Comparison of ENCODE assay signal across 20 mouse cellular contexts in the genomic region with DNA sequence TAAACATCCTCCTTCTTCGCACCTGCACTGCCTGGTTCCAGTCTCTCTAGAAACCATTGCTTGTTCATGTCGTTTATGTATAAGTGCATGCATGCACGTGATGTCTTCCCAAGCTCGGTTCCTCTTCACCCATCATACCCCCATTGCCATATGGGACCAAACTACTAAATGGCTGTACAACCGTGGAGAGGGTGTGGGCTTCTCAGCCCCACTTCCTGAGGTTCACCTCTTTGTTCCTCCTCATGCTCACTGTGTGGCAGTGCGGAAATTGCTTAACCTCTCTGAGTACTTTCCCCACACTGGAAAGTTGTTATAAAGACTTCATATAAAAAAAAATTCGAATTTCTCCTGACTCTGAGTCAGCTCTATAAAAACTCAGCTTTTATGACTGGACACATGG. TPM values are rescaled to one million over a fixed set of nuclear protein-coding genes. Genes with fewer than 3 reads are reported as not detected.
DNase-seq lines count a peak whose midpoint lies in the region; ATAC-seq lines count a peak whose summit lies in the region.
"Had no signal": no experiment of that assay in that cellular context is flagged by ENCODE, and none has a peak within 500 bp of the region (broad histone marks: within the 10 kb centered on the region; RNA-seq: fewer than 3 reads in every experiment).

No protein-coding gene starts in this region.

- peak; percentile 20 to 29 for DNase-seq in B cell, adult 2 months
- DNase-seq in T-cell, adult 2 months (ENCODE audit: low spot score): peak; percentile 61
- DNase-seq in thymus, postnatal 14 days: peak; percentile 68
- no peak for DNase-seq in hindbrain, embryonic 14.5 days (ENCODE audit: low spot score)
- no peak for DNase-seq in midbrain, embryonic 10.5 days (ENCODE audit: low spot score)
- DNase-seq in kidney, postnatal 10 days: no peak
- DNase-seq: adrenal gland, adult 8-10 months; cerebellum, adult 11-12 months; cerebellum, postnatal 25 days; kidney, adult 9 months; layer of hippocampus, postnatal 36 days; lung, adult 2 months had no signal

- no peak overlapping the region for H3K9ac ChIP-seq in hindbrain, embryonic 14.5 days
- H3K9ac ChIP-seq: heart, embryonic 12.5 days; neural tube, embryonic 13.5 days had no signal

- H3K36me3 ChIP-seq in hindbrain, embryonic 14.5 days (replicated peaks; ENCODE audit: control insufficient read depth, insufficient read depth): no peaks in the 10 kb centered on the region
- no peaks in the 10 kb centered on the region for H3K36me3 ChIP-seq in midbrain, embryonic 10.5 days
- H3K36me3 ChIP-seq: heart, embryonic 12.5 days; neural tube, embryonic 13.5 days had no signal

- H3K27me3 ChIP-seq in hindbrain, embryonic 14.5 days (ENCODE audit: control insufficient read depth, insufficient read depth, low read length): peaks cover 12% of the 10 kb centered on the region
- H3K27me3 ChIP-seq in midbrain, embryonic 10.5 days (ENCODE audit: low read depth, poor library complexity, severe bottlenecking): peaks cover 13% of the 10 kb centered on the region
- H3K27me3 ChIP-seq: CH12.LX had no signal

- H3K9me3 ChIP-seq in hindbrain, embryonic 14.5 days (ENCODE audit: control insufficient read depth, low read length): 0 out of 2 replicates have a peak, but pooled peaks cover 3% of the 10 kb centered on the region
- no peaks in the 10 kb centered on the region; the same call in 1 of the 2 replicates for H3K9me3 ChIP-seq in midbrain, embryonic 10.5 days (replicated peaks)
- H3K9me3 ChIP-seq: neural tube, embryonic 13.5 days had no signal

- H3K27ac ChIP-seq in hindbrain, embryonic 14.5 days: no peak overlapping the region
- H3K27ac ChIP-seq in midbrain, embryonic 10.5 days (replicated peaks): no peak overlapping the region
- H3K27ac ChIP-seq: neural tube, embryonic 13.5 days had no signal

- H3K4me3 ChIP-seq in hindbrain, embryonic 14.5 days (replicated peaks; ENCODE audit: low read length): no peak overlapping the region
- no peak overlapping the region for H3K4me3 ChIP-seq in midbrain, embryonic 10.5 days
- H3K4me3 ChIP-seq: erythroblast, embryonic 14.5 days; heart, embryonic 12.5 days; neural tube, embryonic 13.5 days had no signal

- WGBS in hindbrain, embryonic 14.5 days: 80% methylated on average over 7 of the region's 7 CpGs
- WGBS in midbrain, embryonic 10.5 days: 81% methylated on average over 7 of the region's 7 CpGs

- peaks cover 11% of the 10 kb centered on the region for H3K4me1 ChIP-seq in hindbrain, embryonic 14.5 days (replicated peaks; ENCODE audit: control insufficient read depth, insufficient read depth, low read length)
- peaks cover 20% of the 10 kb centered on the region for H3K4me1 ChIP-seq in midbrain, embryonic 10.5 days

- peak; percentile 62 for ATAC-seq in megakaryocyte, adult 5-6 weeks (ENCODE audit: poor library complexity, severe bottlenecking)
- no peak for ATAC-seq in hindbrain, embryonic 14.5 days (ENCODE audit: low FRiP score)
- ATAC-seq: forebrain, embryonic 16.5 days had no signal

- no peak overlapping the region for H3K4me2 ChIP-seq in hindbrain, embryonic 14.5 days (replicated peaks)
- H3K4me2 ChIP-seq: heart, embryonic 12.5 days; neural tube, embryonic 13.5 days had no signal

RNA-seq across cellular contexts. Expression of a gene that starts 3.8 kb away (rescaled TPM):
- 112 and 124 TPM in 2 replicates for total RNA-seq in megakaryocyte, adult 5-6 weeks (2015)
- total RNA-seq in megakaryocyte, adult 5-6 weeks (2017): 101 and 116 TPM in 2 replicates
- polyA plus RNA-seq in hindbrain, embryonic 14.5 days (2014; fragmentation: Nextera tagmentation; extraction: Ambion mirVana): 58.4 and 62.3 TPM in 2 replicates
- polyA plus RNA-seq in midbrain, embryonic 10.5 days (2016; fragmentation: Nextera tagmentation; extraction: Ambion mirVana): 65.8 and 72.2 TPM in 2 replicates

RNA-seq across cellular contexts. Expression of a gene that starts 4.6 kb away (rescaled TPM):
- 0.31 and 0.32 TPM in 2 replicates for total RNA-seq in megakaryocyte, adult 5-6 weeks (2015)
- 0.92 and 1.6 TPM in 2 replicates for total RNA-seq in megakaryocyte, adult 5-6 weeks (2017)
- polyA plus RNA-seq in hindbrain, embryonic 14.5 days (2014; fragmentation: Nextera tagmentation; extraction: Ambion mirVana): 1.8 and 2.2 TPM in 2 replicates
- polyA plus RNA-seq in midbrain, embryonic 10.5 days (2016; fragmentation: Nextera tagmentation; extraction: Ambion mirVana): 1.1 and 2.9 TPM in 2 replicates
- total RNA-seq: gastrocnemius, postnatal 4 days; hematopoietic stem cell, adult 5-6 weeks had no signal
- polyA plus RNA-seq: erythroblast, embryonic 14.5 days had no signal

RNA-seq across cellular contexts. Expression of a gene that starts 25.5 kb away (rescaled TPM):
- total RNA-seq in megakaryocyte, adult 5-6 weeks (2015): 132 and 138 TPM in 2 replicates
- total RNA-seq in megakaryocyte, adult 5-6 weeks (2017): 65.6 and 75.3 TPM in 2 replicates
- polyA plus RNA-seq in hindbrain, embryonic 14.5 days (2014; fragmentation: Nextera tagmentation; extraction: Ambion mirVana): 107 and 112 TPM in 2 replicates
- 51.4 and 61.3 TPM in 2 replicates for polyA plus RNA-seq in midbrain, embryonic 10.5 days (2016; fragmentation: Nextera tagmentation; extraction: Ambion mirVana)

RNA-seq across cellular contexts. Expression of a gene that starts 28.9 kb away (rescaled TPM):
- 28.0 and 28.4 TPM in 2 replicates for total RNA-seq in megakaryocyte, adult 5-6 weeks (2015)
- 53.6 and 76.9 TPM in 2 replicates for total RNA-seq in megakaryocyte, adult 5-6 weeks (2017)
- polyA plus RNA-seq in hindbrain, embryonic 14.5 days (2014; fragmentation: Nextera tagmentation; extraction: Ambion mirVana): 11.2 and 15.6 TPM in 2 replicates
- polyA plus RNA-seq in midbrain, embryonic 10.5 days (2016; fragmentation: Nextera tagmentation; extraction: Ambion mirVana): 16.2 and 21.0 TPM in 2 replicates

RNA-seq across cellular contexts. Expression of a gene that starts 51.0 kb away (rescaled TPM):
- total RNA-seq in megakaryocyte, adult 5-6 weeks (2015): 21.7 and 22.9 TPM in 2 replicates
- total RNA-seq in megakaryocyte, adult 5-6 weeks (2017): 42.0 and 42.5 TPM in 2 replicates
- 188 and 201 TPM in 2 replicates for polyA plus RNA-seq in hindbrain, embryonic 14.5 days (2014; fragmentation: Nextera tagmentation; extraction: Ambion mirVana)
- polyA plus RNA-seq in midbrain, embryonic 10.5 days (2016; fragmentation: Nextera tagmentation; extraction: Ambion mirVana): 295 and 321 TPM in 2 replicates

Comparison
In these comparisons a context has a peak if more than half of its experiments do, and no peak if none do; other contexts are left out.
1. DNase-seq: peak in B cell, adult 2 months (2 of 2), T-cell, adult 2 months (single experiment) and thymus, postnatal 14 days (single experiment); none in hindbrain, embryonic 14.5 days (single experiment), midbrain, embryonic 10.5 days (single experiment) and kidney, postnatal 10 days (single experiment).